Mouse (Mus musculus) cerebellum, adult 9-11 months (tissue): ENCODE results near the gene Tomm70a.

ENCODE experiments used
- DNase-seq: peaks from one replicate; pipeline ENCODE4 v3.0.0; 2022

Tomm70a gene

DNA sequence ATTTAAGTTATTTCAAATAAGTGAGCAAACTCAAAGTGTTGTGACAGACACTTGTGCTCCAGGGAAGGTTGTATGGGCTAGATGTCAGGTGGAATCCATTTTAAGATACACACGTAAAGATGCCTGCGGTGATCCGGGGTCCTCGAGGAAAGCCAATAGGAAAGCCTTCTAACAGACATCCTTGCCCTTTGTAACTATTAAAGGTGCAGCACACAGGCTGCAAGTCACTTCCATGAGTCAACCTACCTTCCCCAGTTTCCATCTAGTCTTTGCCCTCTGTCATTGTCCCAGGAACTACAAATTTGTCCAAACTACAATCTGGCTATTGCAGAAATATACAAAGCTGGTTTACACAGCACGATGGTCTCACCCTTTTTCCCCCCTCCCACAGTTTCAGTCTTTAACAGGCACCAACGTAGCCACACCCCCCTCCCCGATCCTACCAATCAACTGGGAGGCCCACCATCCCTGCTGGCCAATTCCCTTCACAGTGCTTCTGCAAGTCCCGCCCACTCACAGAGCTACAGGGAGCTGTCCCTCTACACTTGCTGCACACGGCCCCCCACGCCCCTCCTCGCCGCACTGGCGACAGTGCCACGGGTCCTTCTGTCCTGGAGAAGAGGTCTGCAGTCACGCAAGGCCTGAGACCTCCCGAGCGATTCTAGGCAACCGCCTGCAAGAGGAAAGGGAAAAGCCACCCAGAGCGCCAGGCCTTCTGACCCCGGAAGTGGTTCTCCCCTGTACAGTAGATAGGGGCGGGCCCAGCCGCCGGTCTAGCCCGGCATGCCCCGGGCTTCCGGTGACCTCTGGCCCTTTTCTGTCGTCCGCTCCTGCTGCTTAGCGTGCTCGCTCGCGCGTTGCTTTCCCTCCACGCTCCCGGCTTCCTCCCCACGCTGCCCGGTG lies at the start of gene Tomm70a:
Gene Tomm70a (plus strand): TSS at position 791 of the 903 bp plus-strand sequence.
- DNase-seq, result peak; percentile 97

- no peak for DNase-seq
Measured at GRCm38 (mm10) chr16:57075986-57076385, 45.5 kb upstream of the Tomm70a start.

GRCm38 (mm10) chr16:57079577-57079976 lies 41.9 kb upstream of the Tomm70a start:
- DNase-seq, result no peak

- DNase-seq, result no peak
Measured at GRCm38 (mm10) chr16:57092460-57092859, 29.0 kb upstream of the Tomm70a start.

GRCm38 (mm10) chr16:57092911-57093605 lies 28.4 kb upstream of the Tomm70a start:
- DNase-seq, result no peak

GRCm38 (mm10) chr16:57098468-57099144 lies 22.9 kb upstream of the Tomm70a start:
- DNase-seq, result no peak

GRCm38 (mm10) chr16:57099572-57100237 lies 21.8 kb upstream of the Tomm70a start:
- DNase-seq, result no peak

GRCm38 (mm10) chr16:57101174-57101573 lies 20.3 kb upstream of the Tomm70a start:
- DNase-seq, result no peak

- DNase-seq, result no peak
Measured at GRCm38 (mm10) chr16:57106185-57106960, 15.1 kb upstream of the Tomm70a start.

DNA sequence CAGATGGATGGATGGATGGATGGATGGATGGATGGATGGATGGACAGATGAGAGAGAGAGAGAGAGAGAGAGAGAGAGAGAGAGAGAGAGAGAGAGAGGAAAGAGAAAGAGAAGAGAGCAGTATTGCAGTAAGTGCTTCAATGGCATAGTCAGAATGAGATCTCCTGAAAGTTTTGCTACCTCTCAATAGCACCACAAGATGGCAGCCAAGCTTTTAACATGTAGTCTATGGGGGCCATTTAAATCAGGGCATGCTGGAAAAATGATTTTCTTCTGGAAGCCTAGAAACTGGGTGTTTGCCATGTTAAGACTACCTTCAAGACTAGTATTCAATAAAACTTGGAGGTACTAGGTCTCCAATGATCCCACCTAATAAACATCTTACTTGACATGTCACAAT lies 5.4 kb upstream of the Tomm70a start:
- no peak for DNase-seq

GRCm38 (mm10) chr16:57117562-57117961 lies 3.9 kb upstream of the Tomm70a start:
- DNase-seq, result no peak

DNA sequence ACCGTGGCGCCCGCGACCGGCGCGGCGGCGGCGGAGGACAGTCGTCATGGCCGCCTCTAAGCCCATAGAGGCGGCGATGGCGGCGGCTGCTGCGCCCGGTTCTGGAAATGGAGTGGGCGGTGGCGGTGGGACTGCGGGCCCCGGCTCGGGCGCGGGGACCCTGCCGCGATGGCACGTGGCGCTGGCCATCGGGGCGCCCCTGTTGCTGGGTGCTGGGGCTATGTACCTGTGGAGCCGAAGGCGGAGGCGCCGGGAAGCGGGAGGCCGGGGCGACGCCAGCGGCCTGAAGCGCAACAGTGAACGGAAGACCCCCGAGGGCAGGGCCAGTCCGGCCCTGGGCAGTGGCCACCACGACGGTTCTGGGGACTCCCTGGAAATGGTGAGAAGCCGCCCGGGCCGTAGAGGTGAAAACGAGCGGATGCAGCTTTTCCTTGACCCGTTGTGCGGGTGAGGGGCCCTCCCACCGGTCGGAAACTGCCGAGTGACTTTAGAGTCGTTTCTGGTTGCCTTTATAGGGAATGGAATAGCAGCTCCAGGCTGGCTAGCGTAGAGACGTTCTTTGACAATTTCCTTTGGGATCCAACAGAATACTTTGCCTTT lies 413 bp downstream of the Tomm70a start:
- DNase-seq, result no peak

DNA sequence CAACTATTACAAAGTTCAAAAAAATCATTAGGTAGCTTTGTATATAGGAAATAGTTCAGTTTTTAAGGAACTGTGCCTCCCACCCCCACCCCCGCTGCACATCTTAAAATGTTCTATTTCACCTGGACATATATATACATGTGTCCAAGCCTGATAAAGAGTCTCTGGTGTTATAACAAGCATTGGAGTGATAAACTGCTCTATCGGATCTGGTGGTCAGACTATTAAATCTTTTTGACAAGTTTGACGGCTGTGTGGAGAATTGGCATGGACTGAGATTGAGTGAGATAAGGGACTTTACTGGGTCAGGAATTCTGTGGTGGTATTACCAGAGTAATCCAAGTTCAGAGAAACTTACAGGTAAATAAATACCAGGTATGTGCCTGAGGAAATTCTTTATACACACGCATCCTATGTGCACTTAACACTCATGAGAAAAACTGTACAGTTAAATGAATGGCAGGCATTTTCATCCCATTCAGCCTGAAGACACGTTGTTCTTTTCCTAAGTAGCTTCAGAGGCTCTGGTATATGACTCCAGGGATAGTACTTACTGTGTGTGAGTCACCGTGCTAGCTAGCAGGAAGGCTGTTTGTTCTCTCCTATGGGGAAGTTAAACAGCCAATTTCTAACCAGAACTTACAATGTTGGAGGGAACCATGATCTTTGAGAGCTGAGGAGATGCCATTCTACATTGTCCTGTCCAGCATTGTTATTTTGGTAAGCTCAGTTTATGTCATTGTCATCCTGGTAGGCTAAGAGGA lies 1.4 kb downstream of the Tomm70a start:
- no peak for DNase-seq

DNA sequence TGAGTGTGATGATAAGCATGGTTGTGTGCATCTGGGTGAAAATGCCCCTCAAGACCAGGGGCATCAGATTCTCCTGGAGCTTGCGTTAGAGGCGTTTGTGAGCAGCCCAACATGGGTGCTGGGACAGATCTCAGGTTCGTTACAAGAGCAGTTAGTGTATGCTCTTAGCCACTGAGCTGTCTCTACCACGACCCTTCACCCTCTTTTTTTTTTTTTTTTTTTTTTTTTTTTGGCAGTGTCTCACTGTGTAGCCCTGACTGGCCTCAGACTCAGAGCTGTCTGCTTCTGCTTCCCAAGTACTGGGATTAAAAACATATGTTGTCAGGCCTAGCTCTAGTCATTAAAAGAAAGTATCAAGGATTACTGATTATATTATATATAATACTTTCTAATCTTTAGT lies 4.8 kb downstream of the Tomm70a start:
- DNase-seq, result no peak

- DNase-seq, result no peak
Measured at GRCm38 (mm10) chr16:57127825-57128224, 6.3 kb downstream of the Tomm70a start.

GRCm38 (mm10) chr16:57130752-57131400 lies 9.4 kb downstream of the Tomm70a start:
- DNase-seq, result no peak

DNA sequence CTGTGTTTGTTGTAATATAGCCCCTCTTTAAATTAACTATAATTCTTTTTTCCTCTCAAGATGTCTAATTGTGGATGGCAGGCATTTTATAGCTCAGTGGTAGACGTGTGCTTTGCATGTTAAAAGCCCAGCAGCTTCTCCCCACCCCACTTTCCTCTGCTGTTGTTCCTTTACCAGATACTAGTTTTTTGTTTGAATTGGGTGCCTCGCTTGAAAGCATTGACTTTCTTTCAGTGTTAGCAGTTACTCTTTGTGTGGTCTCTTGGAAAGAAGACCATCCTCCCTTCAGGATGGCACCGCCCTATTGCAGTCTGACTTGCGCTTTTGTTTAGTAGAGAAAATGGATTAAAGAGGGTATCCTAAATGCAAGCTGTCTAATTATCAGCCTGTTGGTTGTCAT lies 10.0 kb downstream of the Tomm70a start:
- DNase-seq, result no peak

- DNase-seq, result no peak
Measured at GRCm38 (mm10) chr16:57132326-57132725, 10.8 kb downstream of the Tomm70a start.

DNA sequence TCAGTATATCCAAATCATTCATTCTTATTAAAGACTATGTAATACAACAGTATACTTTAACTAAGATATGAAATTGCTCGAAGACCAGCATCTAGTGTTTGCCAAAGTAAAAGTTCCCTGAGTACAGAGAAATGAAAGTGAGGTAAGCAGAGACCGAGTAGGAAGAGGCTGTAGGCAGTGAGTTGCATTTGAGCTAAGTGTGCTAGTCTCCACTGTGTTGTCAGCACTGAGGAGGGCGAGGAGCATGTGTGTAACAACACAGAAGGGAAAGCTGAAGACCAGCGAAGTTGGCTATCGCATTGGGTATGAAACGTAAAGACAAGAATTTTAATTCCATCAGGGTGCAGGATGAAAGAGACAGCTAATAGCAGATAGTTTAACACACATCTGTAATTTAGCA lies 12.1 kb downstream of the Tomm70a start:
- no peak for DNase-seq

GRCm38 (mm10) chr16:57144741-57145140 lies 23.2 kb downstream of the Tomm70a start:
- no peak for DNase-seq
